Mouse (Mus musculus): ENCODE data around the gene Wdr45b. TPM values are rescaled to one million over a fixed set of nuclear protein-coding genes. Genes with fewer than 3 reads are reported as not detected.

Gene Wdr45b
- polyA plus RNA-seq, 1 experiment from 2014 or later = 101 TPM

GRCm38 (mm10) chr11:121277516-121277915, 76.7 kb downstream of the Wdr45b start:
- Histone ChIP-seq H3K9me3 (ENCODE audit: control insufficient read depth, low read length) (no peaks in the 10 kb centered on the region), H3K36me3 (ENCODE audit: control insufficient read depth, insufficient read depth, low read length) (peaks cover 7% of the 10 kb centered on the region), H3K9ac (ENCODE audit: low read length) (no peak overlapping the region), H3K27me3 (replicated peaks; ENCODE audit: control insufficient read depth, insufficient read depth, low read length) (no peaks in the 10 kb centered on the region), H3K4me3 (ENCODE audit: low read depth, low read length) (no peak overlapping the region), H3K4me1 (replicated peaks; ENCODE audit: control insufficient read depth, insufficient read depth, low read length) (no peaks in the 10 kb centered on the region), H3K4me2 (ENCODE audit: low read length) (no peak overlapping the region), H3K27ac (ENCODE audit: low read depth) (no peak overlapping the region)
- ATAC-seq (replicated peaks; ENCODE audit: low FRiP score, low TSS enrichment, low read depth) (no peak), DNase-seq (ENCODE audit: low spot score) (no peak)
- 89% methylated on average over 8 of the region's 8 CpGs for WGBS

Small RNA genes within 50 kb of the gene (microRNA-seq; reads per million reads assigned to microRNA genes)
- gene Mir7236 = 0.68 reads per million

Other genes starting within 250 kb of the Wdr45b start
- gene Tex19.2, start 235.8 kb downstream of the Wdr45b start, polyA plus RNA-seq (2014; fragmentation: Nextera tagmentation; extraction: Ambion mirVana) = not detected in 2 replicates
- gene Tex19.1, start 208.3 kb downstream of the Wdr45b start, polyA plus RNA-seq (2014; fragmentation: Nextera tagmentation; extraction: Ambion mirVana) = not detected in 2 replicates
- gene Uts2r, start 194.2 kb downstream of the Wdr45b start, polyA plus RNA-seq (2014; fragmentation: Nextera tagmentation; extraction: Ambion mirVana) = not detected in 2 replicates
- gene Hexdc, start 150.0 kb downstream of the Wdr45b start, polyA plus RNA-seq (2014; fragmentation: Nextera tagmentation; extraction: Ambion mirVana) = 10.4 and 11.8 TPM in 2 replicates
- gene Ogfod3, start 149.7 kb downstream of the Wdr45b start, polyA plus RNA-seq (2014; fragmentation: Nextera tagmentation; extraction: Ambion mirVana) = 32.3 and 32.9 TPM in 2 replicates
- 38.1 and 38.2 TPM in 2 replicates for gene Cybc1, start 125.1 kb downstream of the Wdr45b start, polyA plus RNA-seq (2014; fragmentation: Nextera tagmentation; extraction: Ambion mirVana)
- 41.1 and 45.2 TPM in 2 replicates for gene Narf, start 117.2 kb downstream of the Wdr45b start, polyA plus RNA-seq (2014; fragmentation: Nextera tagmentation; extraction: Ambion mirVana)
- gene Foxk2, start 94.5 kb downstream of the Wdr45b start, polyA plus RNA-seq (2014; fragmentation: Nextera tagmentation; extraction: Ambion mirVana) = 10.7 and 10.8 TPM in 2 replicates
- 5.3 and 5.4 TPM in 2 replicates for gene Rab40b, start 33.8 kb upstream of the Wdr45b start, polyA plus RNA-seq (2014; fragmentation: Nextera tagmentation; extraction: Ambion mirVana)
- 4.5 and 5.3 TPM in 2 replicates for gene Fn3krp, start 67.0 kb upstream of the Wdr45b start, polyA plus RNA-seq (2014; fragmentation: Nextera tagmentation; extraction: Ambion mirVana)
- gene Fn3k, start 80.5 kb upstream of the Wdr45b start, polyA plus RNA-seq (2014; fragmentation: Nextera tagmentation; extraction: Ambion mirVana) = 0.70 and 0.96 TPM in 2 replicates
- 36.7 and 41.7 TPM in 2 replicates for gene Tbcd, start 97.5 kb upstream of the Wdr45b start, polyA plus RNA-seq (2014; fragmentation: Nextera tagmentation; extraction: Ambion mirVana)
- 0.19 and 0.38 TPM in 2 replicates for gene Zfp750, start 164.9 kb upstream of the Wdr45b start, polyA plus RNA-seq (2014; fragmentation: Nextera tagmentation; extraction: Ambion mirVana)

Data from intestine, embryonic 14.5 days (tissue).